8 mouse cellular contexts compared by ENCODE assay signal in the genomic region with DNA sequence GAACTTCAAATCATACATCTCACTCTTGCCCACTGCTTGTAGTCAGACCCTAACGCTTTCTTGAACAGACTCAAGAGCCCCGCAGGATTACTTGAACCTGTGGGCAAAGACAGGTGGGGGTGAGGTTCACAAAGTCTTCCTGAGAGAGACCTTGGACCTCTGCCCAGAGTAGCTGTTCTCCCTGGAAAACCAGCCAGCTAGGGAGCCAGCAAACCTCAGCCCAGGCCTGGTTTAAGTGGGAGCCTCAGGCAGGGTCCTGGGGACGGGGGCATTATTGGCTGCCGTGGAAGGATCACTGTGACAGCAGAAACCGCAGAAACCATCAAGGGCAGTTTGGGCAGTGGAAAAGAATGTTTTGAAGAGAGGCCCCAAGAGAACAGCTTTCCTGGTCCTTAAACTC. TPM values are rescaled to one million over a fixed set of nuclear protein-coding genes. Genes with fewer than 3 reads are reported as not detected.
DNase-seq lines count a peak whose midpoint lies in the region; ATAC-seq lines count a peak whose summit lies in the region.

No protein-coding gene starts in this region.

- H3K4me3 ChIP-seq in embryonic facial prominence, embryonic 13.5 days, result no peak overlapping the region
- H3K4me3 ChIP-seq in embryonic facial prominence, embryonic 10.5 days, result no peak overlapping the region

- 72% methylated on average over 5 of the region's 5 CpGs for WGBS in embryonic facial prominence, embryonic 13.5 days
- 84% methylated on average over 5 of the region's 5 CpGs for WGBS in embryonic facial prominence, embryonic 10.5 days

- no peaks in the 10 kb centered on the region for H3K36me3 ChIP-seq in embryonic facial prominence, embryonic 13.5 days
- H3K36me3 ChIP-seq in embryonic facial prominence, embryonic 10.5 days (replicated peaks), result no peaks in the 10 kb centered on the region

- H3K4me2 ChIP-seq in embryonic facial prominence, embryonic 13.5 days, result no peak overlapping the region

- no peaks in the 10 kb centered on the region for H3K9me3 ChIP-seq in embryonic facial prominence, embryonic 13.5 days
- H3K9me3 ChIP-seq in embryonic facial prominence, embryonic 10.5 days, result no peaks in the 10 kb centered on the region

- no peaks in the 10 kb centered on the region for H3K27me3 ChIP-seq in embryonic facial prominence, embryonic 13.5 days
- H3K27me3 ChIP-seq in embryonic facial prominence, embryonic 10.5 days (replicated peaks; ENCODE audit: low read depth, poor library complexity, severe bottlenecking), result no peaks in the 10 kb centered on the region

- DNase-seq in embryonic facial prominence, embryonic 10.5 days (ENCODE audit: low spot score), result no peak
- DNase-seq in lung, postnatal 36 days, result peak; percentile 28
- DNase-seq in lung, postnatal 25 days (ENCODE audit: low spot score), result no peak
- peak; percentile 88 to 89 for DNase-seq in kidney, postnatal 25 days
- DNase-seq in testis, postnatal 14 days (ENCODE audit: low spot score), result peak; percentile 54
- DNase-seq in gastrocnemius, postnatal 10 days, result no peak

- H3K9ac ChIP-seq in embryonic facial prominence, embryonic 13.5 days, result no peak overlapping the region; the same call in 1 of the 2 replicates

- no peak for ATAC-seq in embryonic facial prominence, embryonic 13.5 days (ENCODE audit: insufficient number of reproducible peaks, insufficient read depth, low FRiP score, low TSS enrichment, low read depth)
- ATAC-seq in megakaryocyte, adult 5-6 weeks (ENCODE audit: poor library complexity, severe bottlenecking), result no peak

- peak overlapping the region; percentile 33 for H3K27ac ChIP-seq in embryonic facial prominence, embryonic 13.5 days
- no peak overlapping the region for H3K27ac ChIP-seq in embryonic facial prominence, embryonic 10.5 days (replicated peaks)

- peaks cover 46% of the 10 kb centered on the region for H3K4me1 ChIP-seq in embryonic facial prominence, embryonic 13.5 days
- H3K4me1 ChIP-seq in embryonic facial prominence, embryonic 10.5 days, result peaks cover 45% of the 10 kb centered on the region

RNA-seq across cellular contexts. Expression of gene Ptma, which starts 29.2 kb away (rescaled TPM):
- polyA plus RNA-seq in embryonic facial prominence, embryonic 13.5 days (2015; fragmentation: Nextera tagmentation; extraction: Ambion mirVana), result 3,278 and 3,456 TPM in 2 replicates
- 3,352 and 3,592 TPM in 2 replicates for polyA plus RNA-seq in embryonic facial prominence, embryonic 10.5 days (2016; fragmentation: Nextera tagmentation; extraction: Ambion mirVana)
- total RNA-seq in megakaryocyte, adult 5-6 weeks (2015), result 3,234 and 3,618 TPM in 2 replicates
- 4,288 and 4,305 TPM in 2 replicates for total RNA-seq in megakaryocyte, adult 5-6 weeks (2017)
- total RNA-seq in gastrocnemius, postnatal 10 days (2021), result 100 to 1,000 TPM; 358 to 428 TPM

Comparison
In these comparisons a context has a peak if more than half of its experiments do, and no peak if none do; other contexts are left out.
1. DNase-seq: peak in lung, postnatal 36 days (single experiment), kidney, postnatal 25 days (2 of 2) and testis, postnatal 14 days (single experiment); none in embryonic facial prominence, embryonic 10.5 days (single experiment), lung, postnatal 25 days (single experiment) and gastrocnemius, postnatal 10 days (single experiment).
2. RNA of gene Ptma, which starts 29.2 kb away (total RNA-seq): 3,234 to 4,305 TPM in megakaryocyte, adult 5-6 weeks; 358 to 428 TPM in gastrocnemius, postnatal 10 days; every median in the first group is over 4 times any median in the second.